Mouse (Mus musculus): ENCODE data around the gene Prdm16.

GRCm38 (mm10) chr4:154632800-154633764 is 3.6 kb downstream of the Prdm16 start:
- TF ChIP-seq GATA1 (IDR thresholded peaks at IDR 0.05; ENCODE audit: borderline replicate concordance, low read length) (no peak), FLI1 (IDR thresholded peaks at IDR 0.05; ENCODE audit: low read length) (no peak)

All from megakaryocyte, embryonic 14.5 days (primary cell).